Mouse (Mus musculus): Measurements from ENCODE around the gene Rnf166. TPM values are rescaled to one million over a fixed set of nuclear protein-coding genes. Genes with fewer than 3 reads are reported as not detected.
A peak's percentile ranks its signal among the peaks of the same experiment; 100 is the strongest.

Gene Rnf166
- total and polyA plus RNA-seq, 3 experiments = 36.9 to 99.4 (median 41.6) TPM

DNA sequence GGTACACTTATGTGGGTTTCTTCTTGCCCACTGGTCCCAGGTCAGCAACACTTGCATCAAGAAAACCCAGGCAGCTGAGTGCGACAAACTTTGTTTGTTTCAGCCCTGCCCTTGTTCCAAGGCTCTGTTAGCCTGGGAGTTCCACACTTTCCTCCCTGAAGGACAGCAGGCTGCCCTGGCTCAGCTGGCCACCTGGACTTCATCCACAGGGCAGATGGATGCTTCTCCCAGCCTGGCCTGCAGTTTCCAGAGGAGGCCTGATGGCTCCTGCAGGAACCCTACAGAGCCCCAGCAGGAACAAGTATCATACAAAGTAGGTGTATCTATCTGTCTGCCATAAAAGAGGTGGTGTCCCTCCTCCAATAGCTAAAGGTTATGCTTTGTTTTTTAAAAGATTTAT, 34.5 kb downstream of the Rnf166 start:
- Histone ChIP-seq H3K27me3 (ENCODE audit: control insufficient read depth, insufficient read depth, low read length) (no peaks in the 10 kb centered on the region), H3K79me2 (replicated peaks; ENCODE audit: control insufficient read depth, insufficient read depth, low read length) (no peaks in the 10 kb centered on the region), H3K4me1 (ENCODE audit: control insufficient read depth, insufficient read depth, low read length) (peaks cover 2% of the 10 kb centered on the region; the same call in 1 of the 2 replicates), H3K27ac (no peak overlapping the region), H3K4me3 (no peak overlapping the region), H3K36me3 (ENCODE audit: control insufficient read depth, insufficient read depth, low read length) (no peaks in the 10 kb centered on the region), H3K9ac (ENCODE audit: low read depth, low read length) (no peak overlapping the region)
- TF ChIP-seq POLR2A (IDR thresholded peaks at IDR 0.05; ENCODE audit: insufficient read depth, low read depth, low read length) (no peak), CTCF (IDR thresholded peaks at IDR 0.05) (no peak), EP300 (IDR thresholded peaks at IDR 0.05; ENCODE audit: insufficient read depth, low read depth, low read length) (no peak)
- WGBS = 97% methylated on average over 1 of the region's 1 CpGs
- intact Hi-C loops (cut with DNase I) = loop anchor here (5.0 kb wide), 2 partner anchors 64 to 159 kb away; partner anchors contain the start of genes Zc3h18 and Zfpm1
- DNase-seq = no peak

DNA sequence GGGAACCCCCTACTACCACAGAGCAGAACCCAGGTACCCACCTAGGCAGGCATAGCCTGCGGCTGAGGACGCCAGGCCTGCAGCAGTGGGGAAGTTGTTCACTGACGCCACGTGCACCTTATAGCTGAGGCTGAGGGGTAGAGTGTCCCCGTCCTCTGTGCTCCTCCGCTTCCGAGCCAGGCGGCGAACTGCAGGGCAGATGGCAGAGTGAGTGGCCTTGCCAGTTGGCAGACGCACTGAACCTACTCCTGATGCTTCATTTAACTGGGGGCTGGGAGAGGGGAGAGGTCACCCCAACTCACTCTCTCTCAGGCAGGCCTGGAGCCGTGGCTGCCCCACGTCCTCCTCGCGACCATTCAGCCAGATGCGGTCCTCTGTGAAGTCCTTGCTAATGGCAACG, 36.5 kb downstream of the Rnf166 start:
- Histone ChIP-seq H3K4me1 (ENCODE audit: control insufficient read depth, insufficient read depth, low read length) (no peaks in the 10 kb centered on the region), H3K36me3 (ENCODE audit: control insufficient read depth, insufficient read depth, low read length) (no peaks in the 10 kb centered on the region), H3K9ac (ENCODE audit: low read depth, low read length) (no peak overlapping the region), H3K79me2 (replicated peaks; ENCODE audit: control insufficient read depth, insufficient read depth, low read length) (no peaks in the 10 kb centered on the region), H3K27me3 (ENCODE audit: control insufficient read depth, insufficient read depth, low read length) (no peaks in the 10 kb centered on the region), H3K27ac (no peak overlapping the region), H3K4me3 (no peak overlapping the region)
- 95% methylated on average over 16 of the region's 16 CpGs for WGBS
- intact Hi-C loops (cut with DNase I) = no loop called here
- TF ChIP-seq EP300 (IDR thresholded peaks at IDR 0.05; ENCODE audit: insufficient read depth, low read depth, low read length) (no peak), CTCF (IDR thresholded peaks at IDR 0.05) (no peak), POLR2A (IDR thresholded peaks at IDR 0.05; ENCODE audit: insufficient read depth, low read depth, low read length) (no peak)
- DNase-seq = no peak

- no peaks in the 10 kb centered on the region for H3K36me3 ChIP-seq (ENCODE audit: control insufficient read depth, insufficient read depth, low read length)
- H3K4me3 ChIP-seq = no peak overlapping the region
- no peaks in the 10 kb centered on the region for H3K27me3 ChIP-seq (ENCODE audit: control insufficient read depth, insufficient read depth, low read length)
- intact Hi-C loops (cut with DNase I) = no loop called here
- H3K79me2 ChIP-seq (replicated peaks; ENCODE audit: control insufficient read depth, insufficient read depth, low read length) = no peaks in the 10 kb centered on the region
- peak in 1 of 2 experiments; percentile 16 for DNase-seq
- H3K9ac ChIP-seq (ENCODE audit: low read depth, low read length) = no peak overlapping the region
- H3K4me1 ChIP-seq (ENCODE audit: control insufficient read depth, insufficient read depth, low read length) = peaks cover 2% of the 10 kb centered on the region; the same call in 1 of the 2 replicates
- WGBS = 88% methylated on average over 13 of the region's 13 CpGs
- no peak overlapping the region for H3K27ac ChIP-seq
- TF ChIP-seq POLR2A (IDR thresholded peaks at IDR 0.05; ENCODE audit: insufficient read depth, low read depth, low read length) (no peak), CTCF (IDR thresholded peaks at IDR 0.05) (no peak), EP300 (IDR thresholded peaks at IDR 0.05; ENCODE audit: insufficient read depth, low read depth, low read length) (no peak)
These were observed 38.0 kb downstream of the Rnf166 start for GRCm38 (mm10) chr8:122437708-122438331.

- Histone ChIP-seq H3K4me1 (ENCODE audit: control insufficient read depth, insufficient read depth, low read length) (peaks cover 4% of the 10 kb centered on the region; the same call in 1 of the 2 replicates), H3K79me2 (replicated peaks; ENCODE audit: control insufficient read depth, insufficient read depth, low read length) (no peaks in the 10 kb centered on the region), H3K27ac (no peak overlapping the region), H3K36me3 (ENCODE audit: control insufficient read depth, insufficient read depth, low read length) (no peaks in the 10 kb centered on the region), H3K4me3 (no peak overlapping the region), H3K27me3 (ENCODE audit: control insufficient read depth, insufficient read depth, low read length) (no peaks in the 10 kb centered on the region), H3K9ac (ENCODE audit: low read depth, low read length) (no peak overlapping the region)
- TF ChIP-seq POLR2A (IDR thresholded peaks at IDR 0.05; ENCODE audit: insufficient read depth, low read depth, low read length) (no peak), CTCF (IDR thresholded peaks at IDR 0.05) (no peak), EP300 (IDR thresholded peaks at IDR 0.05; ENCODE audit: insufficient read depth, low read depth, low read length) (no peak)
- WGBS = 88% methylated on average over 20 of the region's 20 CpGs
- intact Hi-C loops (cut with DNase I) = no loop called here
- DNase-seq = peak in 1 of 2 experiments; percentile 14
These were observed 39.2 kb downstream of the Rnf166 start for GRCm38 (mm10) chr8:122436586-122437125.

DNA sequence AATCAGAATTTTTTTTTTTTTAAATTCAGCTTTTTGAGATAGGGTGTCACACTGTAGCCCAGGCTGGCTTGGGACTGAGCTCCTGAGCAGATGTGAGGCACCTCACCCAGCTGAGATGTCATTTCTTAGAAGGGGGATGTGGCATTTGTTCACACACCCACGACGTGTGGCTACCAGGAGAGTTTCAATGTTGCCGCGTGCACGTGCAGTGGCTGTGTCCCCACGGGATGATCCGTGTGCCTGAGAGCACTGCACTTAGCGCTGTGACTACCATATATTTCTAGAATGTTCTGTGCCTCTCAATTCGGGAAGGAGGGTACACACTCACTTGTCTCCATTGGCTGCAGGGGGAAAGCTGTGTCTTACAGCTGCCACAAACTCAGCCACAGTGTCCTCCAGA, 39.7 kb downstream of the Rnf166 start:
- H3K36me3 ChIP-seq (ENCODE audit: control insufficient read depth, insufficient read depth, low read length) = no peaks in the 10 kb centered on the region
- H3K27ac ChIP-seq = no peak overlapping the region
- 93% methylated on average over 9 of the region's 9 CpGs for WGBS

DNA sequence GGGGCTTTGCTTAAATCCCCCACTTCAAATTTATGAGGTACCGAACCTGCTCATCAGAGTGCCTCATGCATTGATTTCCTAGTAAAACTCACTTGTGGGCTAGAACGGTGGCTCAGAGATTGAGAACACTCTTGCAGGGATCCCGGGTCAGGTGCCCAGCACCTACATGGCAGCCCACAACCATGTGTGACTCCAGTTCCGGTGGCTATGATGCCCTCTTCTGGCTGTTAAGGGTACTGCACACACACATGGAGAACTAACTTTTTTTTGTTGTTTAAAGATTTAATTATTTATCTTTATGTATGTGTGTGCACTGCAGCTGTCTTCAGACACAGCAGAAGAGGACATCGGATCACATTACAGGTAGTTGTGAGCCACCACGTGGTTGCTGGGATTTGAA, 40.5 kb downstream of the Rnf166 start:
- Histone ChIP-seq H3K79me2 (replicated peaks; ENCODE audit: control insufficient read depth, insufficient read depth, low read length) (no peaks in the 10 kb centered on the region), H3K4me1 (ENCODE audit: control insufficient read depth, insufficient read depth, low read length) (peaks cover 4% of the 10 kb centered on the region; the same call in 1 of the 2 replicates), H3K27ac (no peak overlapping the region), H3K9ac (ENCODE audit: low read depth, low read length) (no peak overlapping the region), H3K36me3 (ENCODE audit: control insufficient read depth, insufficient read depth, low read length) (no peaks in the 10 kb centered on the region), H3K27me3 (ENCODE audit: control insufficient read depth, insufficient read depth, low read length) (no peaks in the 10 kb centered on the region), H3K4me3 (no peak overlapping the region)
- TF ChIP-seq CTCF (IDR thresholded peaks at IDR 0.05) = peak; percentile 61
- no peak for TF ChIP-seq POLR2A (IDR thresholded peaks at IDR 0.05; ENCODE audit: insufficient read depth, low read depth, low read length)
- no peak for DNase-seq
- intact Hi-C loops (cut with DNase I) = no loop called here
- WGBS = 92% methylated on average over 6 of the region's 6 CpGs

More for the DNA sequence above, 39.7 kb downstream of the Rnf166 start:
- DNase-seq = no peak
- peaks cover 4% of the 10 kb centered on the region; the same call in 1 of the 2 replicates for H3K4me1 ChIP-seq (ENCODE audit: control insufficient read depth, insufficient read depth, low read length)
- no peak overlapping the region for H3K9ac ChIP-seq (ENCODE audit: low read depth, low read length)
- no peaks in the 10 kb centered on the region for H3K79me2 ChIP-seq (replicated peaks; ENCODE audit: control insufficient read depth, insufficient read depth, low read length)
- intact Hi-C loops (cut with DNase I) = no loop called here
- H3K4me3 ChIP-seq = no peak overlapping the region
- no peak for TF ChIP-seq EP300 (IDR thresholded peaks at IDR 0.05; ENCODE audit: insufficient read depth, low read depth, low read length)
- TF ChIP-seq POLR2A (IDR thresholded peaks at IDR 0.05; ENCODE audit: insufficient read depth, low read depth, low read length) = no peak
- no peak for TF ChIP-seq CTCF (IDR thresholded peaks at IDR 0.05)
- H3K27me3 ChIP-seq (ENCODE audit: control insufficient read depth, insufficient read depth, low read length) = no peaks in the 10 kb centered on the region
